Mouse (Mus musculus) frontal cortex, postnatal 25 days (tissue): ENCODE measurements around the gene Tmem33.
A peak's percentile ranks its signal among the peaks of the same experiment; 100 is the strongest.

Source experiments
- DNase-seq, 2 experiments: peaks; one replicate each; pipeline ENCODE4 v3.0.0; 2022; ENCODE audit warnings: low spot score in 2 of 2

Tmem33 gene

DNA sequence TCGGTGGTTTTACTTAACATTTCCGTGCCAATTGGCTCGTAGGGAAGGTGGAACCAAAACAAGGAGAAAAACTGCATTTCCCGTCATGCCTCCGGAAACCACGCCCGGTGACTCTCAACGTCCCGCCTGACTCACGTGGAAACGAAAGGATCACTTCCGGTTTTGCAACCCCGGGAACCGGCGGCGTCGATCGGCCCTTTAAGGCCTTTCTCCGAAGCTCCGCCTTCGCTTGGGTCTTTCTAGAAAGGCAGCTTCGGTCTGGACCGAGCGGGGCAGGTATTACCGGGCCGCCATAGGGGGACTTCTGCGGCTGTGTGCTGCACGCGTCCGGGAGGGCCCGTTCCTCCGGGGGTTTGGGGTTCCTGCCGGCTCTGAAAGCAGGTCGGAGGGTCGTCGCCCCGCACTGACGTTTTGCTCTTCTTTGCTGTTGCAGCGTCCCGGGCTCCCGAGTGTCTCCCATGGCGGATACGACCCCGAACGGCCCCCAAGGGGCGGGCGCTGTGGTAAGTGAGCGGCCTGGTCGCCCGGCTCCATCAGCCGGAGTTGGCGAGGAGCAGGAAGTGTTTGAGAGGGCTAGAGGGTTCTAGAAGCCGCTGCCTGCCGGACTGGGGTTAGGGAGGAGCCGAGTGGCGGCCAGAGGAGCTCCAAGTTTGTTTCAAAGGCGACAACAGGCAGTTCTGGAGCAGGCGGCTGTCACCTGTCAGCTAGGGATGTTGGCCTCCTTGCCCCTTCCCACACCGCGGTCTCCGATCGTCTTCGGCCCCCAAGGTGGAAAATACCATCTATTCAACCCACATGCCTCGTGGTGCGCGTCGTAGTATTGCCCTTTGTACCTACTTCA is at the start of gene Tmem33:
Tmem33 (plus strand) TSS at position 35 of the 841 bp plus-strand sequence.
- DNase-seq = peak; percentile 78 to 87

DNA sequence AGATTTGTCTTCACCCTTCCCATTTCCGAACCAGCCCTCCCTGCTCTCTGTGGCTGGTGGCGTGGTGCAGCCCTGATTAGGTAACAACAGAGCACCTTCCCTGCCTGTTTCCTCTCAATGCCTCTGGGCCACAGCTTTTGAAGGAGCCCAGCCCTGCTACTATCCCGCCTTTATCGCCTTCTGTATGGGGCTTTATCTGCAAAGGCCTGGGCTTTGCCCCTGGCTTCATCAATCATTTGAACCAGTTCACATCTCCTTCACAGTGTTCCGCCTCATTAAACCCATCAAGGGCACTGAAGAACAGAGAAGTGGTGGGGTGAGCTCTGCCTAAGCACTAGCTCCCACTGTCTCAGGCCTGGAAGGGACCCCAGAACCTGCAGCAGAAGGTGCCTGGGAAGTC is 47.2 kb upstream of the Tmem33 start:
- no peak for DNase-seq

DNA sequence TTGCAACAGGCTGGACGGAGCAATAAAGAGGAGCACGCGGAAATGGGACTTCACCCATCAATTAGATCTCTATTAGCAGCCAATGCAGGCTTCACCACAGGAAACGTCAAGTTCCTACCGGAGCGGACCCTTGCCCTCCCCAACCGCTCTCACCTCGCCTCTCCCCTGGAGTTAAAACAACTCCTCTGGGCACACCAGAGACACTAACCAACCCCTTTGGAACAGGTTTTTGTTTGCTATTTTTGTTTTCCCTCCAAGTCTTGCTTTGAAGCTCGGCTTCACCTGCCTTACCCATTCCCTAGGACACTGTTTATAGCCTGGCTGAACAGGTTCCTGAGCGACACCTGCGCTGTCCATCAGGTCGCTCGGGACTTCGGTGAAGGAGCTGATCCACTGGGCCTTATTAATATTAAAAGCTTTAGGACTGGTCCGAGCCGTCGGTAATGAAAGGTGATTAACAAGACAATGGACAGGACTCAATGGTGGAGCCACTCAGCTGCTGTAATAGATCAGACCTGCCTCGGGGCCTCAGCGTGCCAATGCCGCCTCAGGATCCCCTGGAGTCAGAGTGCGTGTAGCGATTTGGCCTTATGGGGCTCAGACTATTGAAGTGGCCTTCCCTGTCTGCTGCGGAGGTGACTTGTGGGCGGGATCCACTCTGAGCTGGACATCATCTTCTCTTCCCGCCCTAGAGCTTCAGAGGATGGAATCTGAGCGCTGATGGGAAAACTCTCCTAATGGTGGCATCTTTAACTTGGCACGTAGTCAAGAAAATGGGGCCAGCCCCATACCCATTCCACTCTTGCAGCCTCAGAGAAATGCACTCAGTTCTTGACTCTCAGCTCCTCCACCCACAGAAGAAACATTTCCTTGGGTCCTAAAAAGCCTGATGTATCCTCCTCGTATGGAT is 45.0 kb upstream of the Tmem33 start:
- no peak for DNase-seq

DNA sequence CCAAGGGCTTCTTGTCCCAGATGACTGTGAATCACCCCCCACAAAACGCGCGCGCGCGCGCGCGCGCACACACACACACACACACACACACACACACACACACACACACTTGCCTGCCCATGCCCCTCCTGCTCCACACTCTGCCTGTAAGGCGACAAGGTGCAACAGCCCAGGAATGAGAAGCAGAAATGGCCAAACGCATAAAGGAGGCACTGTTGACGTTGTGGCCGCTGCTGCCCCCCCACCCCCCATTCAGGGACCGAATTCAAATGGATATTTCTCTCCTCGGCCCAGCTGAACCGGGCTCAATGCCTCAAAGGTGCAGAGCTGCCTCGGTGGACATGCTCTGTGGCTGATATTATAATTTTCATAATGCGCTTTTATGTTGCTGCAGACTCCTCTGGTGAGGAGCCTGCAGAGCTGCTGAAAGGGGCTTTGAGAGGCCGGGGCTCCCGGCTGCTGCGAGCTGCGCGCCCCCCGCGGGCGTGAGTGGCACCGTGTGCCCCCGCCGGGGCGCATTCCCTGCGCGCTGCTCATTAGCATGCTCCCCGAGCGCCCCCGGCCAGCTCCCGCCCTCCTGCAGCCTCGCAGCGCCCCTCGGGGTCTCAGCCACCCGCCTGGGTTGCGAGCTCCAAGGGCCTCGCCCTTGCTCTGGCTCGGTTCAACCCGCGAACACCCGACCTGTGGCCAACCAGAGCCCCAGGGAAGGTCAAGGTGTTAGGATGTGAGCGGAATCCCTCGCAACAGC is 44.2 kb upstream of the Tmem33 start:
- DNase-seq = no peak

DNA sequence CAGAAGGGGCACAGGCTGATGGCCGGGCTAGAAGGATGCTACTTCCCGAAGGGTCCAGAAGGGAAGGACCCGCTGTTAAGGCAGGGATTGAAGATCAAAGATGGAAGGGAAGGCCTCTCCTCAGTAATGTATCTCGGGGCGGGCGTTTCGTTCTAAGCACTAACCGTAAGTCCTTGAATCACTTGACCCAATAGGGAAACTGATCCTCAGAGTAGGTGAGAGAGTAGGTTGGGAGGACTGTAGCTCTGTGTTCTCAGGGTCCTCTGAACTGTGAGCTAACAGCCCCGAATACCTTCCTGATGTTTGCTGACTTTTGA is 43.6 kb upstream of the Tmem33 start:
- DNase-seq = no peak

DNA sequence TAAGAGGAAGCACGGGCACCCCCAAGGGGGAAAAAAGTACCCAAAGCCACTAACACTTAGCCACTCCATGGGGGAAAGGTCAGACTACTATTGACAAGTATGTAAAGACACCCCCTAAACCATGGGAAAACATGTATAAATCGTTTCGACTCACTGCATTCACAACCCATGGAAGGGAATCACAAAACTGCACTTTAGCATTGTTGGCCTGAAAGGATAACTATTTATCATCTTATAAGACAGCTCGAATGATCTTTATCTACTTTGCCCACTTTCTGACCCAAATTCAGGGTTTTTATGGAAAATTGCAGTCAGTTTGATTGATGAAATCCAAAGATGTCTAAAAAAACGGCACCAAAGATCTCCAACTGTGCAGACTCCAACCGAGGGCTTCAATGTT is 38.5 kb upstream of the Tmem33 start:
- no peak for DNase-seq

DNA sequence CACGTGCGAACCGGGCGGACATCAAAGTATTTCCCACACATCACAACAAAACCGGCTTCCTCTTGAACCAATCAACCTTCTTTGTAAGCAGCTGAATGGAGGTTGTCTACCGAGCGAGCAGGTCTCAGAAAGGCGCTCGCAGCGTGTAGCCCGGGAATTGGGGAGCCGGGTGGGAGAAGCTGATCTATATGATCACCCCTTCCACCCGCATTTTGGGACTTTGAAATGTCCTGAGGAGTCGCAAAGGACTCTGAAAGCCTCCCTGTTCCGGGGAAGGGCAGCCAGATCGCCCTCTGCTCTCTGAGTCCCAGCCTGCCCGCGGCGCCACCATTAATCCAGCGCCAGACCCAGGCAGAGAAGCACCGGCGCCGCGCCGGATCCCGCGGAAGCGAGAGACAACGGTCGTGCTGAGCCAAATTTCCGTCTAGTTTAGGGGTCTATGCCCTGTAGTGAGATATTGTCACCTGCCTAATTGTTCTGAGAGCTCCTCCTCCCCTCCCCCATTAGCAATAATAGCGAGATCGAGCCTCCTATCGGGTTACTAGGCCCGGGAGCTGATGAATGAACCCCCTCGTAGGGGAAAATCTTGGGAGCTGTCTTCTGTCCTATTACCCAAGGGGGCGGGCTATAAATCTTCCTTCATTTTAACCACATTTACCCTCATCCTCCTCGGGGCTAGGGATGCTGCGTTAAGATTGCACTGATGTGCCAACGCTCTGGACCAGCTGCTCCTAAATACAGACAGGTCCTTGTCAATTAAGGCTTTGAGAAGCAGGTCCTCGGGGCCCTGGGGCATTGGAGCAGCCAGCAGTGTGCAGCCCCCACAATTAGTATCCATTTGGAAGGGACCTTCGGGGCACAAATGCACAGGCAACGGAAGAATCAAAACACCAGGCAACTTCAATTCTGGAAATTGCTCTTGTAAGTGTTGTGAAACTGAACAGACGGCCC is 37.6 kb upstream of the Tmem33 start:
- DNase-seq = no peak

DNA sequence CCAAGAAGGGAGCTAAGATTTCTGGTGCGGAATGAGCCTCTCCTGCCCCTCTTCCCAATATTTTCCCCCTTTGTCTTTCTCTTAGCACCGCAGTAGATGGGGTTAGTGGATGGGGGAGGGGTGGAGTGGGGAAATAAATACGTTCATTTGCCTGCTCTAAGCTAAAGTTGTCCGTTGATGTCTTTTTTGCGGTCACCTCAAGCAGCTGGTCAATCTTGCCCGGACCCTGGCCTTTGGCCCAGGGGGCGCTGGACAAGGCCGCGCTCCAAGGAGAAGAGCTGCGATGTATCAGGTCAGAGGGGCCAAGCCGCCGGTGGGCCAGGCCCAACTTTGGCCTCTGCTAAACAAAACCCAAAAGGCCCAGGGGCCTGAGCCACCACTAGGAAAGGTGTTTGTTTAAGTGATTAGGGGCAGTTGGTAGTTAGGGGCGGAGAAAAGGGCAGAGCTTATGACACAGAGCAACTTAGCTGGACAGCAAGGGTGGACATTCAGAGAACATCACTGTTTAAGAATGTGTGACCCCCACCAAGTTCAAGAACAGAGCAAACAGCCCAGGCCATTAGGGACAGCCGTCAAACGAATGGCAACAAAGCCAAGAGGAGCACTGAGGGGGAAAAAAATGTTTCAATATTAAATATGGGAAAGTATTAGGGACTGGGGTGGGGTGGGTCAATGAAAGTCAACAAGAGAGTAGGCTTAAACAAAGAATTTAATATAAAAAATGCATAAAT is 36.8 kb upstream of the Tmem33 start:
- no peak for DNase-seq

DNA sequence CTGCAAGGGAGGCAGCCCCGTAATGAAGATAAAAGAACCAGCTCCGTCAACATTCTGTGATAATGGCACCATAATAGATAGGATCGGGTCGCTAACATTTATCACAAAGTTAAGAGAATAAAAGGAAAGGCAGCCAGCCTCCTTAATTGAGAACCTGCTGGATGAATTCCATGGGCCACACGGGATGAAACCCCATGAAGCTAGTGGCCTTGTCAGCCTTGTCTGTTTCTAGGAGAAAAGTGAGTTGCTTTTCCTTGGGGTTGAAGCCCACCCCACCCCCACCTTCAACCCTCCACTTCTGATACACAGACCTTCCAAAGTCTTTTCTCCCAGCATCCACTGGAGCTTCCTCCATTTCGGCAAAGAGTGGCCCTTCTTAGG is 36.3 kb upstream of the Tmem33 start:
- no peak for DNase-seq

DNA sequence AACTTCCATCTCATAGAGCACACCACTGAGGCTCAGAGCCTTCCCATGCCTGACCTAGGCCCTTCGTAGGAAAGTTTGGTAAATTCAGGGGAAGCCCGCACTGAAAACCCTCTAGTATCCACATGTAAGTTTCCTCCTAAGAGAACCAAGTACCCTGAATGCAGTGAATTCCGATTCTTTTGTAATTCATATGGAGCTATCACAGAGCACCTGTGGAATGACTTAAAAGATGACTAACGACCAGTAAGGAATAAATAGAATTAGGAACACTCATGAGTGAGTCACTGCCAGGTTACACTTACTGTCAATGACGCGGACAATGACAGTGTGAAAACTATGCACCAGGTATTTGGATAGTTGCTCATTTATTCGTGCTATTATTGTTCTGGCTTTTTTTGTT is 34.6 kb upstream of the Tmem33 start:
- no peak for DNase-seq

DNA sequence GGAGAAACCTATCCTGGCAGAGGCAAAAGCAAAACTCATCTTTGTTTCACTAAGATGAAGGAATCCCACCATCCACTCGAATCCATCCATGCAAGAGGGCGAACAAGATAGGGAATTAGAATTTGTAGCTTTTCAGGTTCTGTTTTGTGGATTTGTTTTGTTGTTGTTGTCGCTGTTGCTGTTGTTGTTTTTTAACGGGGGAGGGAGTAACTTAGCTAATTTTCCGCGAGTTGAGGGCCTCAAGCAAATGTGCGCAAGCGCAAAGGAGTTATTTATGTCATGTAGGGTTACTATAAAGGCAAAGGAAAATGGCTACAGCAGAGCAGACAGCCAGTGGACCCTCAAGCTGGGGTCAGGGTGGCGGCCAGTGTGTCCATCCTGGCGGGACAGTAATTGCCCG is 33.1 kb upstream of the Tmem33 start:
- no peak for DNase-seq

DNA sequence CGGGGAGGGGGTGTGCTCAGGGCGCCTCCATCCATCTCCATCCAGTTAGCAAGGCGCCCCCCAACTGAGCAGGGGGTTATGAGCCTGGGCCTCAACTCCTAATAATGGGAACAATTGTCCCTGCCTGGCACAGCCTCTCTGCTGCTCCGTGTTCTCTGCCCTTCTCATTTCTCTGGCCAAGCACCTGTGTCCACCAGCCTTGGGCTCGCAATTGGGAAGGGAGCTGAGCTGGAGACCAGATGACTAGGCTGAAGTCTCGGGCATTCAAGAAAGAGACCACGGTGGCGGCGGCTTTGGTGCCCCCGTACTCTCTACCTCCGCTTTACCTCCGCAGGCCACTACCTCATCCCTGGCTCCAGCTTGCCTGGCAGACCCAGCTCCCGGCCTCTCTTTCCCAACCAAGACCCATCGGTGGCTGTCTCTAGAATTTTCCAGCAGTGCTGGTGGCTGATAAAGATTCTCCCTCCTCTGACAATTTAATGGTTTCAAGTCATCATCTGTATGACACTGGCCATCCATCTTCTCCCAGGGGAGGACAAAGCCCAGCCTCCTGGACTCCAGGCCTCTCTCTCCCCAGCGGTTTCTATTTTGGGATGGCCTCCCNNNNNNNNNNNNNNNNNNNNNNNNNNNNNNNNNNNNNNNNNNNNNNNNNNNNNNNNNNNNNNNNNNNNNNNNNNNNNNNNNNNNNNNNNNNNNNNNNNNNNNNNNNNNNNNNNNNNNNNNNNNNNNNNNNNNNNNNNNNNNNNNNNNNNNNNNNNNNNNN is 32.5 kb upstream of the Tmem33 start:
- DNase-seq = no peak

DNA sequence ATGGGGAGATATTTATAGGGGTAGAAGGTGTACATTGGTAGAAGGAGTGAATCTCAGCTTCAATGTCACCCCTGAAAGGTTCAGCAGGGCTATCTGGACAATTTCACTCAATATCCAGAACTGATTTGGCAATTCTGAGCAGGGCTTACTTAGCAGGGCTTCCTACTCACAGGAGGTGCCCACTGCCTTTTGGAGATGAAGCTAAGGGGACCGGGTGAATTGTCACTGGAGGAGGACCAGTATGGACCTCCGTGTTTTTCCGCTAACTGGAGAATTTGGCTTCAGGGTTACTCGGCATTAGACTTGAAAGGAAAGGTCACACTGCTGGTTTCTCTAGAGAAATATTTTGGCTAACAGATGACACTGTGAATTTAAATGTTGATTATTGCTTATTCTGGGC is 25.7 kb upstream of the Tmem33 start:
- DNase-seq = no peak

DNA sequence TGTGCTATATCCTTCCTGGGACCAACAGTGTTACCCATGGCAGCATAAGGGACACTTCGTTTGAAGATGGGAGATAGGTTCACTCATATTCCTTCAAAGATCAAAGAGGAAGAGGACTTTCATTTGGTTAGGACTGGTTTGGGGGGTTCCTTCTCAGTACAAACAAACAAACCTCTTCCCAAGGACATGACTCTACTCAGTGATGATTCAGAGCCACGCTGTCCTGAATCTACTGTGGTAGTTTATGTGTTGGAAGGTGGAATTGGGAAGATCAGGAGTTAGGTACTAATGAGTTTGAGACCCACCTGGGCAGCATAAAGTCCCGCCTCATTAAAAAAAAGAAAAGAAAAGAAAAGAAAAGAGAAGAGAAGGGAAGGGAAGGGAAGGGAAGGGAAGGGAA is 24.9 kb upstream of the Tmem33 start:
- DNase-seq = no peak

DNA sequence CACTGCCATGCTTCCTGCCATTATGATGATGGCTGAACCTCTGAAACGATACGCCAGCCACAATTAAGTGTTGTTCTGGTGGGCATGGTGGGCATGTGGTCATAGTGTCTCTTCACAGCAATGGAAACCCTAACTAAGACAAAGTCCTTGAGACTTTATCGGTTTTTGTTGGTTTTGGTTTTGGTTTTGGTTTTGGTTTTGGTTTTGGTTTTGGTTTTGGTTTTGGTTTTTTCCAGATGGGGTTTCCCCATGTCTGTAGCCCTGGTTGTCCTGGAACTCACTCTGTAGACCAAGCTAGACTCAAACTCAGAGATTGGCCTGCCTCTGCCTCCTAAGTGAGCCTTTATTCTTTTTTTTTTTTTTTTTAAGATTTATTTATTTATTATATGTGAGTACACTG is 23.8 kb upstream of the Tmem33 start:
- no peak for DNase-seq

DNA sequence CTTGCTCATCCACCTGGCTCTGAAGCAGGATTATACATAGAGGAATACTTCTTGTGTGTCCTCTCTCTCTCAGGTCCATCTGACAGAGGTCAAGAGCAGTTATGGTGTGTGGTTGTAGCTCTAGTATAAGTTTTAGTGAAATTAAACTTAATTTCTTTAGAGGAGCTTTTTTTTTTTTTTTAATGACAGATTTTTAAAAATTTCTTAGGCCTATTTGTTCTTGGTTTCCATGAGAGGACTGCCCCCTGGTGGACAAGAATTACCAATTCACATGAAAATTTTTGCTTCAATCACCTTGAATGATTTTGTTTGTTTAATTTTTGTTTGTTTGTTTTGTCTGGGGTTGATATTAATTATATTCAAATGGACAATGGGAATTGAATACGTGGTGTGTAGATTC is 22.1 kb upstream of the Tmem33 start:
- no peak for DNase-seq

DNA sequence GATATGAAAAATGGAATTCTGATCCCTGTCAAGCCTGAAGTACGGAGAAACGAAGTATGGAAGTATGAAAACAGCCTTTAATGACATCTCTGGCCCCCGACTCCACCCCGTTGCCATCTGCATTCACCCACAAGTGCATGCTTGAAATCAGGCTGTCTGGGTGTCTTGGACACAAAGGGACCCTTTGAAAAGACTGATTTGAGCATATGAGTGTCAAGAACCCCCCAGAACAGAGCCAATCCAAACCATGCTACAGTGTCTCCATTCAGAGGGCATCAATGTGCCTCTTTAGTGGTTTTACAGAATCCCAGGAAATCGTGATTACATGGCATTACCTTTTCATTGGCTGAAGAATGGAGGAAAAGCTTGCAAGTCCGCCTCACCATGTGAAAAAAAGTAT is 18.7 kb upstream of the Tmem33 start:
- no peak for DNase-seq

DNA sequence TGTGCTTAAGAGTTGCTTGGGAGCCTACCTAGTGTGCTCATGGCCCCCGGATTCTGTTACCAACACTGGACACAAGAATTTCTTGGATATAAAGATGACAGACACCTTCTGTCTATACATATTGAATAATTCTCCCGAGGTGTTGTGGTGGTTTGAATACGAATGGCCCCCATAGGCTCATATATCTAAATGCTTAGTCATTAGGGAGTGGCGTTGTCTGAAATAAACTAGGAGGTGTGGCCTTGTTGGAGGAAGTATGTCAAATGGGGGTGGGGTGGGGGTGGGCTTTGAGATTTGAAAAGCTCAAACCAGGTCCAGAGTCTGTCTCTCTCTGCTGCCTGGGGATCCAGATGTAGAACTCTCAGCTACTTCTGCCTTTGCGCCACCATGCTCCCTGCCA is 17.1 kb upstream of the Tmem33 start:
- no peak for DNase-seq

DNA sequence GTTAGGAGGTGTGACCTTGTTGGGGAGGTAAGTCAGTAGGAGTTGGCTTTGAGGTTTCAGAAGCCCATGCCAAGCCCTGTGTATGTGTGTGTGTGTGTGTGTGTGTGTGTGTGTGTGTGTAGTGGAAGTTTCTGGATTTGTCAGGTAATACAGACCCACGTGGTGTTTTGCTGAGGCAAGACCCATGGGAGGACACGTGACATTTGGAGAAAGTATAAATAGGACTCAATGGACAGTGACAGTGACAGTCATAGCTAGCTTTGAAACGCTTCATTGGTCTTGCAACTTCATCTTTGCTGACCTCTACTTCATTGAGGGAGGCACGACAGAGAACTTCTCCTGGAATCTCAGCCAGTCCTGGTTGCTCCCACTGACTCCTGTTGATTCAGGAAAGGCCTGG is 8.1 kb upstream of the Tmem33 start:
- DNase-seq = no peak

DNA sequence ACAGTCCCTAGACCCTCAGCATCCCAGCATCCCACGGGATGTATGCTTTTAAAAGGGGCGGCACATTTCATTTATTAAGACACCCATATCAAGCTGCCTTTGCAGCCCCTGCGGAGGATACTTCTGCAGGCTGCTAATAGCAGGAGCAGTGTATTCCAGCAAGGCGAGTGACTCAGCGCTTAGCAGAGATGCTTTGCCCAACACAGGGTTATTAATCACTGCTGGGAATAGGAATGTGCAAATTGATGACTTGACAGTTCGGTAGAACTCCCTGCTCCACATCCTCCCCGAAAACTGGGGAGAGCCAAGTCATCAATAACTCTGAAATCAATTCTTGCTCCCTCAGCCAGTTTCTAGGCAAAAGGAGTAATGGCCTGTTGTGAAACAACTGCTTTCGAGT is 4.7 kb upstream of the Tmem33 start:
- no peak for DNase-seq
